Mouse (Mus musculus) T-helper 2 cell (primary cell): ENCODE measurements around the gene Cdc25a.

Experiments
- in situ Hi-C: fragments of 300-600 bp; cut with MboI, MseI; formaldehyde crosslinking; loops from one replicate; pipeline ENCODE4 v1.15.1; 2025; ENCODE audit warnings: high pct_unique_total_duplicates

Gene Cdc25a

DNA sequence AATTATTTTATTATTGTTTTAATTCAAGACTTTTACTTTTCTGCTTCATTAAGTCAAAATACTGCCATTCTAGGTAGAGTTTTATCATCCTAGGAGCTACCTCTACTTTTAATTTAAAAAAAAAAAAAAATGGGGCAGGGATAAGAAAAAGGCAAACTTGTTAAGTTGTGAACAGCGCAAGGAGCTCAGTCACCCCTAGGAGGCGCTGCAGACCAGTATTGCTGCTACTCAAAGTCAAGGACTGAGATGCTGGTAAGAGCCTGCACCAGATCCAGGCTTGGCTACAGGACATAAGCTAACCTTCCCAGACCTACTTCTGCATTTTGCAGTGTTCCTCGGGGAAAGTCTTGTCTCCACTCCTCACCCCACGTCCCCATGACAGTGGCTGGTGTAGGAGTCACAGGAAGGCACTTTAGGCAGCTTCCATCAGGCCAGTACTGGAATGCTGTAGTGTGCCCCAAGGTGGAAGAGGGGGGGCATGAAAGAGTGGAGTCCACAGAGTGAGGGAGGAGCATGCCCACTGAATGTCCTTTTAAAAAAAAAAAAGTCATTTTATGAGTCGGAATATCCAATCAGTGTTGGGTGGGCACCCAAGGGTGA is 17.4 kb downstream of the Cdc25a start:
- in situ Hi-C loops = loop anchor here (5.0 kb wide), 2 partner anchors 50 to 180 kb away; no protein-coding TSS in a partner anchor

DNA sequence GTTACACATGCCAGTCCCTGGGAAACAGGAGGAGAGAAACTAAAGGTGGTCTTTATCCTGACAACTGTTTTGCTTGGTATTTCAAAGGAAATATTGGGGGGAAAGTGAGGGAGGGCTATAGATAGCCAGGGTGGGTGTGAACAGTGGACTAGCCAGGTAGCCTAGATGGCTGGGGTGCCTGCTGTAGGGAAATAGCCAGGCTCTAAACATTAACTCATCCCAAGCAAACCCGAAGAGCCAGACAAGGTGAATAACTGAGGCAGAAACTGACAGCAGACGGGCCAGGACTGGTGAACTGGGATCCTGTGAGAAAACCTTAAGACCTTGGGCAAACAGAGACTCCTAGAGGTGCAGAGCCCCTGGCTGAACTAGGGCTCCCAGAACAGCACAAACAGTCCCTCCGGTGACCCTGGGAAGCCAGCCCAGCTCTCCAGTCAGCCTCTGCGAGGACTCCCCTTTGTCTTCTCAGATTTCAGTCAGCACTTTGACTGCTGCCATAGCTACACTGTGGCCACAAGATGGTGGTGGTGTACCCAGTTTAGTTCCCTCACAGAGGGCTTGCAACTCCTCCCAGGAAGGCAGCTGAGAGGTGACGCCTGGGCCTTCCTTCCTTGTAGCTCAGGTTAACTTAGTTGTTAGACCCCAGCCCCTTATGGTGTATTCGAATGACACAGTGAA is 19.2 kb downstream of the Cdc25a start:
- in situ Hi-C loops = loop anchor here (5.0 kb wide), 2 partner anchors 48 to 178 kb away; no protein-coding TSS in a partner anchor

DNA sequence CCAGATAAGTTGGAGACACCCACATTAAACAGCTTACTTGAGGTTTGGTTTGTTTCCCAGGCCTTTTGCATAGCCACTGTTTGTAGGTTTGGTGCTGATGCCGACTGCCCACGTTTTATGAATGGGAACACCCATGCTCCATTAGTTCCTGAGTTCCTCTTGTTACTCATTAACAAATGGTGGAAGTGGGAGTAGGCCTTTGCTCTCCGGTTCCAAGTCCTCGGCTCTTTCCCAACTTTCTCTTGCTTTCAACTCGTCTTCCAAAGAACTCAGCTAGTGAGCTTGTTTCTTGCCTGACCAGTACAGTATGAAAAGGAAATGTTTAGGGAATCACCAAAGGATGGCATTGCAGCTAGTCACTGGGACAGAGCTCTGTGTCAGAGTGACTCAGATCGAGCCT is 20.2 kb downstream of the Cdc25a start:
- in situ Hi-C loops = no loop called here

DNA sequence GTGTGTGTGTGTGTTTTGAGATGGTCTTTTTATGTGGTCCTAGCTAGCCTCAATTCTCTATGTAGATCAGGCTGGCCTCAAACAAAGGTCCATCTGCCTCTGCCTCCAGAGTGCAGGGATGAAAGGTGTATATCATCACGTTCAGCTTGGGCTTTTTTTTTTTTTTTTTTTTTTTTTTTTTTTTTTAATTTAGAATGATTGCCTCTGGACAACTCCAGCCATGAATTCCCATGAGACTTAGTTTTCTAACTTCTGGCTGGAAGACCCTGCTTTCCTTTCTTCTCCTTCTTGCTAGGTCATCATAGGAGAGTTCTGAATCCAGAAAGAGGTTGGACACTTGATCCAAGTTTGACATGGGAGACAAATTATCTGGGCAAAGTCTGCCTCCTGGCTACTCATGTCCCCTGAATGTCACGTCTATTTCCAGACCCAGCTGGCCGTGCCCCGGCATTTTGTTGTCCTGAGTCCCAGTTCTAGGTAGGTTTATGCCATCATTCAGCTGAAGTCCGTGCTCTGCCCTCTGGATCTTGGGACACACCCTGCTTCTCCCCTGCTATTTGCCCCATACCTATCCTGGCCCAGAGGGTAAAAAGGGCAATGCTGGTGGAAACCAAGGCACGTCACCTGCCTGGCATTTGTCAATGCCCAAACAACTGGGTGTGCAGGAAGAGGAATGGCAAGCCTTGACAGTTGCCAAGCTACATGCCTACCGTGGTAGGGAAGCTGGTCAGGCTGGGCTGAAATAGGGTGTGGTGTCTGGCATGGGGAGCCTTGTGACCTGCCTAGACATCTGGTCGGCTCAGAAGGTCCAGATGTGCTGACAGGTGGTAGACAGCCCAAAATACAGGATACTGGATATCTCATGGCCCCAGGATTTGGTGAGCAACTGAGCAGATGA is 21.1 kb downstream of the Cdc25a start:
- in situ Hi-C loops = no loop called here

DNA sequence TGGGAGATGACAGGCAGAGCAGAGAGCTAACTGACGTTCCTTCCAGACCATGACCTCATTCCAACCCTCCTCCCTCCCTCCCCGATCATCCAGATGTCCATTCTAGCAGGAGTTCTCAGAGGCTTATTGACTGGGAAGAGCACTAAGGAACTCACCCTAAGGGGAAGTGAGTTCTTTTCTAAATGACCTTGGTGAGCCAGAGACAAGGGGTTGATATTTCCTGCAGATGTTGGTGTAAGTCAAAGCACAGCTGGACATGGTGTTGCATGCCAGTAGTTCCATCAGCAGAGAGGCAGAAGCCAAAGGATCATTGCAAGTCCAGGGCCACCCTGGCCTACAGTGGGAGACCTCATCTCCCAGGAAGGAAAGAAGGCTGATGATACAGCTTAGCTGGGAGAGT is 22.6 kb downstream of the Cdc25a start:
- in situ Hi-C loops = no loop called here

DNA sequence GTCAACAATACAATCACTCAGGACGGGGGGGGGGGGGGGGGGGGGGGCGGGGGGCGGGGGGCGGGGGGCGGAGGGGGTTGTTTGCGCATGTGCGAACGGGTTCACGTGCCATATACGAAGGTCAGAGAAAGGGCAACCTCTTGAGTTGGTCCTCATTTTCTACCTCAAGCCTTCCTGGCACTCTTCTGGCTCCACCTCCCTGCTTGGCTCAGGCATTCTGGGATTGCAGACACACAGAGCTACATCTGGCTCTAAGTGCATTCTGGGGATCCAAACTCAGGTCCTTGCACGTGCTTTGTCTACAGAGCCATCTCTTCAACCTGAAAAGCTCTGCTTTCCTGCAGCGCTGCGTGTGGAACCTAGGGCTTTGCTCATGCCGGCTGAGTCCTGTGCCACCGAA is 24.0 kb downstream of the Cdc25a start:
- in situ Hi-C loops = no loop called here

DNA sequence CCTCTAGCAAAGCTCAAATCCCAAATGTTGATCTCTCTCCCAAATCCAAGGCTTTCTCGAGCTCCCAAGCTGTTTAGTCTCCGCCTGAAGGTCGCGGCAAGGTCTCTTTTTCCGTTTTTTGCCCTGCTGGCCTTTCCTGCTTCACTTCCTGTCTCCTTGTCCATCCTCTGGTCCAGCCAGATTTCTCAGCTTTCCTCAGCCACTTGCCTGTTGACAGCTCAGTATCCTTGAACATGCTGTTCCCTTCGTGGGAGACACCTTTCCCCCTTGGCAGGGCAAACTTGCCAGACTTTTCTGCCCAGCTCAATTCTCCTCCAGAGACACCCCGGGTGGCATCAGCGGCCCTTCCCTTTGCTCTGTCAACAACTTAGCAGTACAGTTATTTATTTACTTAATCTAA is 24.4 kb downstream of the Cdc25a start:
- in situ Hi-C loops = no loop called here

DNA sequence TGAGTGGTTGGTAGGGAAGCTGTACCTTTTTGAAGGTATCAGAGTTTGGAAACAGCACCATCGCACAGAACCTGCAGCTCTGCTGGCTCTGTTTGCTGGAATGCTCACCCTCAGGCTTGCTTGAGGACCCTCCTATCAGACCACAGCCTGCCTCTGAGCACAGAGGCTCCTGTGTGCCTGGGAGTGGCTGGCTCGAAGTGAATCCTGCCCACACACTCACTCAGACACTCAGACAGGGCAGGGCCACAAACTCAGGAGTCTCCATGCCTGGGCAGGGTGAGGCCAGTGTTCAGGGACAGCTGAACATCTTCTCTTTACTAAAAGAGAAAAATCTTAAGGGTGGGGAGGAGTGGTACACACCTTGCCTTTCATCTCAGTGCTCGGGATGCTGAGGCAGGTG is 25.2 kb downstream of the Cdc25a start:
- in situ Hi-C loops = no loop called here

DNA sequence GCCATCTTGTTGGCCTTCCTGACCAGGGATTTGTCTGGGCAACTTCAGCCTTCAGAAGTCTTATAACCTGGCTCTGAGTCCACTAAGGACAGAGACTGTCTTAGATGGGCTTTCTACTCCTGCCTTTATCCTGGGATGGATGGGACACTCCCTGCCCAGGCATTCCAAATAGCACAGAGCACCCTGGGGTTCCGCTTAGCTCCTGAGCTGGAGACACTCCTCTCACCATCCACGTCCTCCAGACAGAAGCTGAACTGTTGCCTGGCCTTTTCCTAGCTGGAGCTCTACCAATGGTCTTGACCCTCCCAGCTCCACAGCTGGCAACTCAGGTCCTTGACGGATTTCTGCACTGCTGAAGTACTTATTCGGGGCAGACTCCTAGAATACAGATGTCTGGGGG is 26.9 kb downstream of the Cdc25a start:
- in situ Hi-C loops = no loop called here

DNA sequence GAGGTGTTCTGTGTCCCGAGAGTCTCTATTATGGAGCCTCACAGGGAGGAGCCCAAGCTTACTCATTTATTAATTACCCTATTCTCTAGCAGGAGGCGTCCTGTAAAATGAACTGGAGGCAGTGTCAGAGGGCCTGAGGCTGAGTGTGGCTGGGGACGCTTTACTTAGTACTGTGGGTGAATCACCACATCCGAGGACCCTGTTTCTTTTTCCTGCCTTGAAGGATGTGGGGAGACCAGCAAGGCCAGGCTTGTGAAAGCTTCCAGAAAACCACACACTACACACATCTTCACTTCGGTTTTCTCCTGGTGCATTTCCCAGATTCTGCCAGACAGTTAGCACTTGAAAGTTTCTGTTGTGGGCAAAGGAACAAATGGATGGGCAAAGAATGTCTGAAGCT is 27.4 kb downstream of the Cdc25a start:
- in situ Hi-C loops = no loop called here

DNA sequence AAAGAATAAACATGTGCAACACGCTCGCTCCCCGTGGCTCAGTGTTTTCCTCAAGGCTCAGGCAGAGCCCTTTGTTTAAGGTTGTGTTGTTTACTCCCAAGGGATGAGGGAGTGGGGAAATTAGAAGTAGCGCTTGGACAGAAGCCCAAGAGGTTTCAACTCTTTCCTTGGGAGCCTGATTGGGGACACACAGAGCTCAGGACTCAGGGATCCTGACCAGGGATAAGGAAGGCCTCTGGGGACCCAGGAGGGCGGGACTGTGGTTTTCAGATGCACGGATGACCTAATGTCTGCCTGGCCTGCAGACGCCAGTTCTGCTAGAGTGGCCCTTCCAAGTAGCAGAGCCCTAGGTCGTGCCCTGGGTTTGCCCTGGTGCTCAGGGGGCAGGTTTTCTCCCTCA is 31.9 kb downstream of the Cdc25a start:
- in situ Hi-C loops = no loop called here

DNA sequence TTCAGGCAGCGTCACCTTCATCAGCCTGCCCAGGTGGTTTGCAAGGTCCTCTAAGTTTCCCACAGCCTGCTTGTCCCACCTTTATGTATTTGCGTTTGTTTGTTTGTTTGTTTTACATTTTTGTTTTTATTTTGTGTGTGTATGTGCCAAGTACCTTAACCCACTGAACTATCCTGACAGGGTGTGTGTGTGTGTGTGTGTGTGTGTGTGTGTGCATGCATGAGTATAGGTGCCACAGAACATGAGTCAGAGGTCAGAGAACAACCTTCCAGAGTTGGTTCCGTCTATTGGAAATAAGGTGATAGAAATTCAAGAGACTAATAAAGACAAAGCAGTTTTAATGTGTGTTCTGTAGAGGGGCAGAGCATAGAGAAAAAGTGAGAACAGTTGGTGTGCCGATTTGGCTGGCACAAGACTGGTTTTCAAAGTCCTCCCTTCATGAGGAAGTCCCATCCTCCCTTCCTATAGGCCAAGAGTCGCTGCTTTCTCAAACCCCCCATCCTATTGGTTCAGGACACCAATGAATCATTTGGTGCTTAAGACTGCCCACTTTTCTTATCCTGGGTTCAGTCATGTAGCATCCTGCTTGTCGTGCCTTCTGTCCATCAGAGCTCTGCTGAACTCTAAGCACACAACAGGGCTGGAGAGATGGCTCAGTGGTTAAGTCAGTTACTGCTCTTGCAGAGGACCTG is 32.5 kb downstream of the Cdc25a start:
- in situ Hi-C loops = no loop called here

DNA sequence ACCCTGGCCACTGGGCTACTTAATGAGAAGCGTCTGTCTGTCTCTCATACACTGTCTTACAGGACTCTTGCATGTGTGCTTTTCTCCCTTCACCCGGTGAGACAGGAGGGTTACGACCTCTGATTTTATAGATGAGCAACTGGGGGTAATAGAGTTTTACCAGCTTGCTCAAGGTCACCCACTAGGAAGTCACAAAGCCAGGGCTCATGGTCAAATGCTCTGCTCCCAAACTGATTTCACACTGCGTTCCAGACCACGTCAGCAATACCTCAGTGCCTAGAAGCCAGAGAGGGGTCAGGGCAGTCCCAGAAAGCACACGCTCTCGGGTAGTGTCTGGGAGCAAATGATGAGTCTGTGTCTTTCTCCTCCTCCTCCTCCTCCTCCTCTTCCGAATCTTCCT is 33.7 kb downstream of the Cdc25a start:
- in situ Hi-C loops = no loop called here

DNA sequence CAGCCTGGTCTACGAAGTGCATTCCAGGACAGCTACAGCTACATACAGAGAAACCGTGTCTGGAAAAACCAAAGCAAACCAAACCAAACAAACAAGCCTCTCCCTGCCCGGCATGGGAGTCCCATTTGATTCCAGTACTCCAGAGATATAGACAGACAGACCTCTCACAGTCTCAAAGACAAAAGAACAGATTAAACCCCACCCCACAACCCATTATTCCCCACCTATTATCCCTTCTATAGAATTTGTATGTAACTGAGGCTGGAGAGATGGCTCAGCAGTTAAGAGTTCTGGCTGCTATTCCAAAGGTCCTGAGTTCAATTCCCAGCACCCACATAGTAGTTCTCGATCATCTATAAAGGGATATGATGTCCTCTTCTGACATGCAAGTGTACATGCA is 34.5 kb downstream of the Cdc25a start:
- in situ Hi-C loops = no loop called here

DNA sequence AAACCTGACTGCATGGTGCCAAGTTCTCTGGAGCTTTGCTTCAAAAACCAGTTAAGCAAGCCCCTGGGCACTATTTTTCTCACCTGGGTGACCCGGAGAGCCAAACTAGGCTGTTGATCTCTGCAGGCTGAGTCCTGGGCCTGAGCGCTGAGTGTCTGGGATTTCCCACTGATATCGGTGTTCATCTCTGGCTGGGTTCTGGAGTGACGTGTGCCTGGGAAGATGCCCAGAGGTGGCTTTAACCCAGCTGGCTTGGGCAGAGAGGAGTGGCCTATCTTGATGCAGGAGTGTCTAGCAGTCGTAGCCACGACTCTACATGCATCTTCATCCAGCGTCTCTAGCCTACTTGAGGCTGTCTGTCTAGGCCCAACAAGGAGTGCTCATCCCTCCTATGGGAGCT is 36.4 kb downstream of the Cdc25a start:
- in situ Hi-C loops = no loop called here

DNA sequence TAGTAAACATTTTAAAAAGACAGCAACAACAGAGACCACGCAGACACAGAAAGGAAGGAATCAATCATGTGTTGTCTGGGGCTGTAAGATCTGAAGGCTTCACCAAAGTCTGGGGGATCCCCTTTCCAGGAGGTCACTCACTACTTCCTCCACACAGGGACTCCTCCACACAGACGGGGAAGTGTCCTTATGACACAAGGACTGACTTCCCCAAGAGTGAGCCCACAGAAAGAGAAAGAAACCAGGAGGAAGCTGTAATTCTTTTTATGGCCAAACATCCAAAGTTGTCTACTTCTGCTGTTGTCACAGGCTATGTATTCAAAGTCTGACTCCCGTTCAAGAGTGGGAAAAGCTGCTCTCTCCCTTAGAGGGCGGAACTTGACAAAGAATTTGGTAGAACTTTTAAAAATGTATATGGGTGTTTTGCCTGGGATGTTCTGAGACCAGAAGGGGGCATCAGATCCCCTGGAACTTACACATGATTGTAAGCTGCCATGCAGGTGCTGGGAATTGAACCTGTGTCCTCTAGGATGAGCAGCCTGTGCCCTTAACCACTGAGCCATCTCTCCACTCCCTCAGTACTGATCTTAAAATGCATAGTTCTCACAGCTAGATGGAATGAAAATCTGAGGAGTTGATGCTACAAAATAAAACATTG is 39.0 kb downstream of the Cdc25a start:
- in situ Hi-C loops = no loop called here

DNA sequence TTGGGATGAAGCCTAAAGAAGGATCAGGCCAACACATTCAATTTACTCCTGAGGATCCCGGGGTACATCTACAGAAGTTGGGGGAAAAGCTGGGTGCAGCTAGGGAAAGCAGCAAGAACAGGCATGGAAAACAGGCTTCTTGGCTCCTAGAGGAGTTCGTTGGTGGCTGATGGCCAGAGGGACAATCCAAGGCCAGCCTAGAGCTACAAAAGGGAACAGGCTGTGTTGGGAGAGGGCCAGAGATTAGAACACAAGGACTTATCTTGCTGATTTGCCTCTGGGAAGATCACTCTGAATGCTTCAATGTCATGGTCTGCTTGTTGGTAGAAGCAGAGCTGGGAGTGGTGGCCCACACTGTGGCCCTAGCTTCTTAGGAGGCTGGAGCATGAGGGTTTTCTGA is 42.6 kb downstream of the Cdc25a start:
- in situ Hi-C loops = no loop called here

DNA sequence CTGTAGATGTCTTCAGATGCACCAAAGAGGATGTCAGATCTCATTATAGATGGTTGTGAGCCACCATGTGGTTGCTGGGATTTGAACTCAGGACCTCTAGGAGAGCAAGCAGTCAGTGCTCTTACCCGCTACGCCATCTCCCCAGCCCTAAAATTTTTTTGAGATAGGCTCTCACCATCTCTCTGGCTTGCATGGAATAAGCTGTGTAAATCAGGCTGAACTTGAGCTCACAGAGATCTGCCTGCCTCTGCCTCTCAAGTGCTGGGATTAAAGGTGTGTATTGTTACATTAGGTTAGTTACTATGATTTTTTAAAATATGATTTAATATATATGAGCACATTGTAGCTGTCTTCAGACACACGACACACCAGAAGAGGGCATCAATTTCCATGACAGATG is 53.8 kb downstream of the Cdc25a start:
- in situ Hi-C loops = no loop called here

DNA sequence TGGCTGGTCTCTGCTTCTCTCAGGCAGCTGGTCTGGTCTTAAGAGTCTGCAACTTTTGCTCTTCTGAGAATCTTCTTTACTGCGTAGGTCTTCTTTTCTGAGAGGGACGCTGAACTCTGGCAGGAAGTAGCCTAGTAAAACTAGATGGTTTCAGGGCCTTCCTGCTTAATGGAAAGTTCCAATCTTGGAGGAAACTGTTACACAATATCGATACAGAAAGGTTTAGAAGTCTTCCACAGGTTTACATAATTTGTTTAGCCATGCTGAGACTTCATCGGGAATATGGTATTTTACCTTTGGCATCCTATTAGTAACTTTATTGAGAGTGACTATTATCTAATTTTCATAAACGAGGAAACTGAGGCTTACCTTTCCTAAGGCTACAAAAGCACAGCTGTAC is 54.7 kb downstream of the Cdc25a start:
- in situ Hi-C loops = no loop called here

DNA sequence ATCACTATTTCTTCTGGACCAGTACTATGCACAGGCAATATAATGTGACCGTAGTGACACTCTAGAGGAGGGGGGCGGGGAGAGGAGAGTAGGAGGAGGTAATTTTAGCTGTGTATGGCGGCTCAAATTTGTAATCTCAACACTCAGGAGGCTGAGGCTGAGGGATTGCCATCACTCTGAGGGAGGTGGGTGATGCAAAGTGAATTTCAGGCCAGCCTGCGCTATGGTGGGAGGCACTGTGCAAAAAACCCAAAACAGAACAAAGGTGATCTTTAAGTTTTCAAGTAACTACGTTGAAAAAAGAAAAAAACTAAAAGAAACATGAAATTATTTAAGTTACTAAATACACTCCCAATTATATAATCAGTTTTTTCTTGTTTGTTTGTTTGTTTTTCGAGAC is 55.4 kb downstream of the Cdc25a start:
- in situ Hi-C loops = no loop called here
